Mouse (Mus musculus): ENCODE measurements around the gene Krt32. TPM values are rescaled to one million over a fixed set of nuclear protein-coding genes. Genes with fewer than 3 reads are reported as not detected.

Gene Krt32
- polyA plus RNA-seq (2012; rRNA removed) = not detected in 2 replicates

DNA sequence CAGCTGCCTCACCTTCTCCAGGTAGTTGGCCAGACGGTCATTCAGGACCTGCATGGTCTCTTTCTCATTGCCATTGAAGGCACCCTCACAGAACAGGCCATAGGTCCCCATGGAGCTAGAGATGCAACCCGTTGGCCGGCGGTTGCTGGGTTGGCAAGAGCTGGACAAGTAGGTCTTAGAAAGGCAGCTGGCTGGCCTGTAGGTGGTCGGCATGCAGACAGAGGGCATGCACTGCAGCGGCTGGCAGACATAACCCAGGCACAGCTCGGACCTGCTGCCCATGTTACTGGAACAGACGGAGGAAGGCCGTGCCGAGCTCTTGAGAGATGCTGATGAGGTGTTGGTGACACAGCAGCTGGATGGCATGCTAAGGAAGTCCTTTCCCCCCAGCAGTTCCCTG is at the start of gene Krt32:
TSS of gene Krt32 (minus strand) at position 366 of the 400 bp plus-strand sequence.
- 91% methylated on average over 10 of the region's 10 CpGs for WGBS
- no peak within 1 kb of the TSS for H3K27ac ChIP-seq (ENCODE audit: insufficient read depth, low read depth, low read length)
- H3K4me3 ChIP-seq (ENCODE audit: low read depth, low read length) = no peak within 1 kb of the TSS
- H3K36me3 ChIP-seq (ENCODE audit: control insufficient read depth, insufficient read depth, low read length) = no peaks in the 10 kb centered on the region
- no peaks in the 10 kb centered on the region for H3K27me3 ChIP-seq (ENCODE audit: control insufficient read depth, insufficient read depth, low read length)
- peaks cover 8% of the 10 kb centered on the region; the same call in 1 of the 2 replicates for H3K4me1 ChIP-seq (ENCODE audit: control insufficient read depth, insufficient read depth, insufficient read length, low read length)
- TF ChIP-seq POLR2A (IDR thresholded peaks at IDR 0.05; ENCODE audit: low read depth, low read length) (no peak), CTCF (IDR thresholded peaks at IDR 0.05; ENCODE audit: extremely low read depth, insufficient read length, insufficient replicate concordance, low read depth, low read length) (no peak)

DNA sequence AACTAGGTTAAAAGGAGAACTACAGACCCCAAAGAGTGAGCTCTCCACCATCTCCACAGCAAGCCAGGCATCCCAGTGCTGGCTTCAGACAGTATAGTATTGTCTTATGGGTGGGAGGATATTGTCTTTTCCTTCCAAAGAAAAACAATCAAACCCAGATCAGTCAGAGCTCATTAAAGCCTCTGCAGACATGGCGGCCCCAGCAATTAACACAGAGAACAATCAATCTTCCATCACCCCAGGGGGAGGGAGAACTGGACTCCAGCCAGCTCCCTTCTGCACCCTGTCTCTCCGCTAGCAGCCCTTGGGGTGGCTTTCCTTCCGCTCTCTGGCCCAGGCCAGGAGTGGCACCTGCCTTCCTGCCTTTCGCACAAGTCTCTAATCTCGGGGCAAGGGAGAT is 49.7 kb upstream of the Krt32 start:
- Histone ChIP-seq H3K4me3 (ENCODE audit: low read depth, low read length) (no peak overlapping the region), H3K27ac (ENCODE audit: insufficient read depth, low read depth, low read length) (peak overlapping the region; percentile 77), H3K27me3 (ENCODE audit: control insufficient read depth, insufficient read depth, low read length) (no peaks in the 10 kb centered on the region), H3K4me1 (ENCODE audit: control insufficient read depth, insufficient read depth, insufficient read length, low read length) (peaks cover 36% of the 10 kb centered on the region), H3K36me3 (ENCODE audit: control insufficient read depth, insufficient read depth, low read length) (peaks cover 31% of the 10 kb centered on the region)
- TF ChIP-seq CTCF (IDR thresholded peaks at IDR 0.05; ENCODE audit: extremely low read depth, insufficient read length, insufficient replicate concordance, low read depth, low read length) (no peak), POLR2A (IDR thresholded peaks at IDR 0.05; ENCODE audit: low read depth, low read length) (0 out of 2 replicates have a peak, but pooled peaks have one; percentile 15)
- WGBS = 14% methylated on average over 5 of the region's 5 CpGs

DNA sequence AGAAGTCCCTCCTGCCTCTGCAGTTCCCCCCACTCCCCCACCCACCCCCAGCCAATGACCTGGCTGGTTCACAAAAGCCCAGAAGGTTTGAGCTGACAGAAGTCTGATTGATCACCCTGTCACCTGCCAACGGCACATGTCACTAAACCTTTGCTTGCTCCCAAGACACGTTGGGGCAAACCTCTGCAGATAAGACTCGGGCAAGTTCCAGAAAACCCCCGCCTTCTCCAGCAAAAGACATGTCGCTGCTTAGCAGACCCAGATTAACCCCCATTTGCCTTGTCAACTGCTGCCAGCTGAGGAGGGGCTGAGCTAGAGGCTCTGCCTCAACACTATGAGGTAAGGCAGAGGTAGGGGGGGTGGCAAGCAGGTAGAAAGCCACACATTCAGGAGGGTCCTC is 48.5 kb upstream of the Krt32 start:
- Histone ChIP-seq H3K36me3 (ENCODE audit: control insufficient read depth, insufficient read depth, low read length) (peaks cover 20% of the 10 kb centered on the region), H3K4me3 (ENCODE audit: low read depth, low read length) (peak overlapping the region; percentile 12; the same call in 1 of the 2 replicates), H3K4me1 (ENCODE audit: control insufficient read depth, insufficient read depth, insufficient read length, low read length) (peaks cover 35% of the 10 kb centered on the region), H3K27me3 (ENCODE audit: control insufficient read depth, insufficient read depth, low read length) (no peaks in the 10 kb centered on the region), H3K27ac (ENCODE audit: insufficient read depth, low read depth, low read length) (no peak overlapping the region)
- WGBS = 18% methylated on average over 5 of the region's 5 CpGs
- TF ChIP-seq CTCF (IDR thresholded peaks at IDR 0.05; ENCODE audit: extremely low read depth, insufficient read length, insufficient replicate concordance, low read depth, low read length) (no peak), POLR2A (IDR thresholded peaks at IDR 0.05; ENCODE audit: low read depth, low read length) (no peak)

DNA sequence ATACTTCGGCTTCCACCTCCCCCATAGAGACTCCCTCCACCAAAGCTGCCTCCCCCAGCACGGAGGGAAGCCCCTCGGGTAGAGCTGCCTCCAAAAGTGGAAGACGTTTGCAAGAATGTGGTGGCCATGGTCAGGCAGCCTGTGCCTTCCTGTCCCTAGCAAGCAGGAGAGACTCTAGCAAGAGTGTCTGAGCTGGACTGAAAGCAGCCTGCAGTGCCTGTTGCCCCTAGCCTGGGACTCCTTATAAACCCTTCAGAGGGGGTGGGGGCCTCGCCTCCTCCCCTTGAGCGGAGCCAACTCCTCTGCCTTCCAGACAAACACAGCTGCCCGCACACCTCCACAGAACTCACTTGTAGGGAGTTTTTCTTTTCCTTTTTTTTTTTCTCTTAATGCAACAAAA is 47.7 kb upstream of the Krt32 start, which contains the start of gene Krt15:
TSS of gene Krt15 (minus strand) at position 198 of the 400 bp plus-strand sequence.
- H3K27me3 ChIP-seq (ENCODE audit: control insufficient read depth, insufficient read depth, low read length) = no peaks in the 10 kb centered on the region
- WGBS = 61% methylated on average over 7 of the region's 7 CpGs
- H3K4me3 ChIP-seq (ENCODE audit: low read depth, low read length) = peak within 1 kb of the TSS; percentile 12; the same call in 1 of the 2 replicates
- H3K27ac ChIP-seq (ENCODE audit: insufficient read depth, low read depth, low read length) = no peak within 1 kb of the TSS
- H3K4me1 ChIP-seq (ENCODE audit: control insufficient read depth, insufficient read depth, insufficient read length, low read length) = peaks cover 29% of the 10 kb centered on the region
- H3K36me3 ChIP-seq (ENCODE audit: control insufficient read depth, insufficient read depth, low read length) = peaks cover 12% of the 10 kb centered on the region
- TF ChIP-seq CTCF (IDR thresholded peaks at IDR 0.05; ENCODE audit: extremely low read depth, insufficient read length, insufficient replicate concordance, low read depth, low read length) (no peak), POLR2A (IDR thresholded peaks at IDR 0.05; ENCODE audit: low read depth, low read length) (no peak)

GRCm38 (mm10) chr11:100124901-100125300 is 36.9 kb upstream of the Krt32 start:
- TF ChIP-seq POLR2A (IDR thresholded peaks at IDR 0.05; ENCODE audit: low read depth, low read length) = no peak
- no peak for TF ChIP-seq CTCF (IDR thresholded peaks at IDR 0.05; ENCODE audit: extremely low read depth, insufficient read length, insufficient replicate concordance, low read depth, low read length)
- H3K27ac ChIP-seq (ENCODE audit: insufficient read depth, low read depth, low read length) = no peak overlapping the region
- 85% methylated on average over 7 of the region's 7 CpGs for WGBS

GRCm38 (mm10) chr11:100121466-100121865 is 33.4 kb upstream of the Krt32 start, which contains the start of gene Krt13:
TSS of gene Krt13 (minus strand) at chr11:100121566.
- Histone ChIP-seq H3K27me3 (ENCODE audit: control insufficient read depth, insufficient read depth, low read length) (no peaks in the 10 kb centered on the region), H3K4me1 (ENCODE audit: control insufficient read depth, insufficient read depth, insufficient read length, low read length) (no peaks in the 10 kb centered on the region), H3K4me3 (ENCODE audit: low read depth, low read length) (no peak within 1 kb of the TSS), H3K27ac (ENCODE audit: insufficient read depth, low read depth, low read length) (no peak within 1 kb of the TSS), H3K36me3 (ENCODE audit: control insufficient read depth, insufficient read depth, low read length) (no peaks in the 10 kb centered on the region)
- TF ChIP-seq CTCF (IDR thresholded peaks at IDR 0.05; ENCODE audit: extremely low read depth, insufficient read length, insufficient replicate concordance, low read depth, low read length) (no peak), POLR2A (IDR thresholded peaks at IDR 0.05; ENCODE audit: low read depth, low read length) (no peak)
- WGBS = 77% methylated on average over 3 of the region's 3 CpGs

More at GRCm38 (mm10) chr11:100124901-100125300, 36.9 kb upstream of the Krt32 start:
- Histone ChIP-seq H3K27me3 (ENCODE audit: control insufficient read depth, insufficient read depth, low read length) (no peaks in the 10 kb centered on the region), H3K4me3 (ENCODE audit: low read depth, low read length) (no peak overlapping the region), H3K4me1 (ENCODE audit: control insufficient read depth, insufficient read depth, insufficient read length, low read length) (peaks cover 11% of the 10 kb centered on the region; the same call in 1 of the 2 replicates), H3K36me3 (ENCODE audit: control insufficient read depth, insufficient read depth, low read length) (no peaks in the 10 kb centered on the region)

DNA sequence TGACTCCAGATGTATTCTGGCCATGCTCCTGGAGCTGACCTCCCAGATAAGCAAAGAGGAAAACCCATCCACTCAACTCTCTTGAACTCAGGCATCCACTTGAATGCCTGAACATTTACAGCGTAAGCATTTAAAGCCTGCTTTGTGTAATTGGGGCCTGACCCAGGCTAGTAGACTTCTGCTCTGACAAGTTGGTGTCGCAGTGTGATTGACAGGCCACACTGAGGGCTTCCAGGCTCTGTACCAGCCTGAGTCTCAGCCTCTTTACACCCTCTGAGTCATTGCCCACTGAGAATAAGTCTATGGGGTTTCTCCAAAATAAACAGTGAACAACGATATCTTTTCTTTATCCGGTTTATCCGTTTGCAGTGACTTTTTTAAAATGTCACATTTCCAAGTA is 32.3 kb upstream of the Krt32 start:
- H3K36me3 ChIP-seq (ENCODE audit: control insufficient read depth, insufficient read depth, low read length) = no peaks in the 10 kb centered on the region
- WGBS = 85% methylated on average over 5 of the region's 5 CpGs
- no peaks in the 10 kb centered on the region for H3K27me3 ChIP-seq (ENCODE audit: control insufficient read depth, insufficient read depth, low read length)

More for the DNA sequence above, 32.3 kb upstream of the Krt32 start:
- Histone ChIP-seq H3K4me3 (ENCODE audit: low read depth, low read length) (no peak overlapping the region), H3K27ac (ENCODE audit: insufficient read depth, low read depth, low read length) (no peak overlapping the region), H3K4me1 (ENCODE audit: control insufficient read depth, insufficient read depth, insufficient read length, low read length) (no peaks in the 10 kb centered on the region)
- TF ChIP-seq POLR2A (IDR thresholded peaks at IDR 0.05; ENCODE audit: low read depth, low read length) (no peak), CTCF (IDR thresholded peaks at IDR 0.05; ENCODE audit: extremely low read depth, insufficient read length, insufficient replicate concordance, low read depth, low read length) (no peak)

Measured in small intestine, adult 2 months (tissue).